Mouse (Mus musculus) stomach, embryonic 14.5 days (tissue): Measurements from ENCODE around the gene Ky. TPM values are rescaled to one million over a fixed set of nuclear protein-coding genes. Genes with fewer than 3 reads are reported as not detected.

Experiments
- ATAC-seq: fragments of 200-750 bp; cut with Nextera tagmentation; 2 replicates; pipeline ENCODE4 v1.8.0; 2017; ENCODE audit warnings: low read depth, moderate TSS enrichment; ENCODE audit not compliant: insufficient number of reproducible peaks, insufficient read depth, low FRiP score
- H3K27ac ChIP-seq: fragments of 300-500 bp; sonication (generic); 2 replicates; pipeline ENCODE4 v1.5.1; 2014; ENCODE audit warnings: mild to moderate bottlenecking, low read length, moderate library complexity, mixed read lengths
- H3K27me3 ChIP-seq: fragments of 300-500 bp; sonication (generic); 2 replicates; pipeline ENCODE4 v1.6.1; 2014; ENCODE audit warnings: low read length, control low read depth, mixed read lengths; ENCODE audit not compliant: control insufficient read depth, insufficient read depth
- H3K36me3 ChIP-seq: fragments of 300-500 bp; sonication (generic); 2 replicates; pipeline ENCODE4 v1.6.1; 2014; ENCODE audit warnings: mild to moderate bottlenecking, control low read depth, low read length, moderate library complexity, mixed read lengths; ENCODE audit not compliant: control insufficient read depth, insufficient read depth
- H3K4me1 ChIP-seq: fragments of 300-500 bp; sonication (generic); 2 replicates; pipeline ENCODE4 v1.6.1; 2014; ENCODE audit warnings: low read length, control low read depth, mixed read lengths; ENCODE audit not compliant: control insufficient read depth, insufficient read depth
- H3K4me2 ChIP-seq: fragments of 300-500 bp; sonication (generic); replicated peaks from 2 replicates; pipeline ENCODE4 v1.6.1; 2014; ENCODE audit warnings: low read depth, low read length, control low read depth
- H3K4me3 ChIP-seq: fragments of 300-500 bp; sonication (generic); 2 replicates; pipeline ENCODE4 v1.5.1; 2014; ENCODE audit warnings: low read depth, low read length, control low read depth
- H3K9ac ChIP-seq: fragments of 300-500 bp; sonication (generic); replicated peaks from 2 replicates; pipeline ENCODE4 v1.6.1; 2014; ENCODE audit warnings: low read depth, mild to moderate bottlenecking, control low read depth, low read length, moderate library complexity, mixed read lengths
- H3K9me3 ChIP-seq: fragments of 300-500 bp; sonication (generic); 2 replicates; pipeline ENCODE4 v1.6.1; 2016; ENCODE audit warnings: low read depth, low read length, control low read depth; ENCODE audit not compliant: control insufficient read depth
- WGBS: fragments of 180-500 bp; shearing (Covaris S2); extraction: QIAGEN DNeasy Blood & Tissue Kit; methylation state at CpG from one replicate; pipeline ENCODE4 v1.1.7; 2014; 5-methylcytosine and 5-hydroxymethylcytosine counted together
- polyA plus RNA-seq: library from polyadenylated mRNA; unstranded; fragments of >200 nt; fragmentation: Nextera tagmentation; extraction: Ambion mirVana; gene quantifications from 2 replicates; pipeline ENCODE4 v1.2.1, GENCODE M21; 2014

The Ky gene
- polyA plus RNA-seq, 1 experiment from 2014 or later, result 0.06 TPM

DNA sequence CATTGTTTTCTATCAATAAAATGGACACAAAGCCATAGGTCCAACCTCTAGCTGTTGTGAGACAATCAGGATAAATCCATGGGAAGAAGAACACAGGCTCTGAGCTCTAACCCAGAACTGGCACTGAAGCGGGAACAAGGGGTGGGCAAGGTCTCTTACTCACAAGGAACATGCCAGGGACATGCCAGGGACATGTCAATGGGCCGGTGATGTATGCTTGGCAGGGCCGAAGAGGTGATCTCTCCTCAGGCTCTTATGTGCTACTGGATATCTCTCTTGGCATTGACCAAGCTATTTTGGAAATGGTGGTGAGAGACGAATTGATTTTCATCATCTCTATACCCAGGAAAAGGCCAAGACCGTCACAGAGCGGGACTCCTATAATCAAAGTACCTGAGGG is 6.8 kb upstream of the Ky start:
- no peak overlapping the region for H3K27ac ChIP-seq
- H3K4me1 ChIP-seq, result no peaks in the 10 kb centered on the region
- no peaks in the 10 kb centered on the region for H3K9me3 ChIP-seq
- no peaks in the 10 kb centered on the region; the same call in 1 of the 2 replicates for H3K27me3 ChIP-seq
- no peaks in the 10 kb centered on the region for H3K36me3 ChIP-seq
- 87% methylated on average over 6 of the region's 6 CpGs for WGBS
- no peak overlapping the region for H3K4me2 ChIP-seq
- H3K4me3 ChIP-seq, result no peak overlapping the region
- no peak for ATAC-seq
- no peak overlapping the region for H3K9ac ChIP-seq

DNA sequence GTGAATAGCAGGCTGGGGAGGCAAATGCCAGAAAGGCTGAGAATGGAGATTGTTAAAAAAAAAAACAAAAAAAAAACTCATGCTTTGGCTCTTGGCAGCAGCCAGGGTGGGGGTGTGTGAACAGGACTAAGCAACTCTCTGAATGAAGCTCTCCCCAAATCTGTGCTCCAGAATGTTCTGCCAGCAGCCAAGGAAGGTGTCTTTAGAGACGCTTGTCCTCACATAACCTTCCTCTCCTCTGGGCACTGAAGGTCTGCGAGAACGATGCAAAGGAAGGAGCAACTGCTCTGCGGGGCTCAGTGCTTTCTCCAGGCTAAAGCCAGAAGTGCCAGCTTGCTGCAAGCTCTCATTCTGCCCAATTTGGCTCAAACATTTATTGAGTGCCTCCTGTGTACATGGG is 6.3 kb upstream of the Ky start:
- WGBS, result 81% methylated on average over 4 of the region's 4 CpGs

DNA sequence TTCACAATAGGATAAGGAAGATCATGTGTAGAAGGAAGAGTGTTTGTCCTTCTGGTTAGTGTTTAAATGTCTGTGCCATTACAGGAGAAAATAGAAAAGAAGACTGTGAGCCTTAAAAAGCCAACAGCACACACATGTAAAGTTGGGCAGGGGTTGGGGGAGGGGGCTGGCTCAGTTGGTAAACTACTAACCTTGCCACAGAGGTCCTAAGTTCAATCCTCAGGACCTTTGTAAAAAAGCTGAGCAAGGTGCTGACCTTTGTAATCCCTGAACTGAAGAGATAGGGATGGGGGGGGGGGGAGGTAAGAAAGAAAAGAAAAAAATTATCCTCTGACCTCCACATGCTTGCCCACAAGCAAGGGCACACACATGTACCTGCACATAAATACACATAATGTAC is 5.8 kb upstream of the Ky start:
- ATAC-seq, result no peak

More for the DNA sequence above, 6.3 kb upstream of the Ky start:
- Histone ChIP-seq H3K27me3 (no peaks in the 10 kb centered on the region; the same call in 1 of the 2 replicates), H3K9ac (no peak overlapping the region), H3K36me3 (no peaks in the 10 kb centered on the region), H3K9me3 (no peaks in the 10 kb centered on the region), H3K27ac (no peak overlapping the region), H3K4me2 (no peak overlapping the region), H3K4me3 (no peak overlapping the region), H3K4me1 (no peaks in the 10 kb centered on the region)
- ATAC-seq, result no peak

DNA sequence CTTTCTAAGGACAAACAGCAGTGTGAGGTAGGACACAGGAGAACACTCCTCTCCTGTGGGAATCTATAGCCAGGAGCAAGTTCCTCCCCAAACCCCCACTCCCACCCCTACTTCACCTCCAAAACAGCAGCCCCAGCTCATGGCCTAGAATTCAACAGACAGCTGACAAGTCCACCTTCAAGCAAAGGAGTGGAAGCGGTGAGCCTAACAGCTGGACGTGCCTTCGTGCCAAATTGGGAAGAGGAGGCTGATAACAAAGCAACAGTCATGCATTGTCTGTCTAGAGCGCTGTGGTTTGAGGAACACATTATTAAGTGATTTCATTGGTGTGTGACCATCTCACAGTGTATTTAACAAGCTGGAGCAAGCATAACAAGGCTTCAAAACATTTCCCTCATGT is 4.4 kb upstream of the Ky start:
- no peak for ATAC-seq
- Histone ChIP-seq H3K4me1 (0 out of 2 replicates have a peak, but pooled peaks cover under 1% of the 10 kb centered on the region), H3K4me2 (no peak overlapping the region), H3K27me3 (peaks cover 5% of the 10 kb centered on the region), H3K27ac (no peak overlapping the region), H3K9ac (no peak overlapping the region), H3K4me3 (no peak overlapping the region), H3K36me3 (no peaks in the 10 kb centered on the region), H3K9me3 (no peaks in the 10 kb centered on the region)
- WGBS, result 60% methylated on average over 4 of the region's 4 CpGs

More for the DNA sequence above, 5.8 kb upstream of the Ky start:
- Histone ChIP-seq H3K36me3 (no peaks in the 10 kb centered on the region), H3K9me3 (no peaks in the 10 kb centered on the region), H3K27ac (no peak overlapping the region), H3K4me1 (no peaks in the 10 kb centered on the region), H3K9ac (no peak overlapping the region), H3K27me3 (no peaks in the 10 kb centered on the region; the same call in 1 of the 2 replicates), H3K4me3 (no peak overlapping the region), H3K4me2 (no peak overlapping the region)

DNA sequence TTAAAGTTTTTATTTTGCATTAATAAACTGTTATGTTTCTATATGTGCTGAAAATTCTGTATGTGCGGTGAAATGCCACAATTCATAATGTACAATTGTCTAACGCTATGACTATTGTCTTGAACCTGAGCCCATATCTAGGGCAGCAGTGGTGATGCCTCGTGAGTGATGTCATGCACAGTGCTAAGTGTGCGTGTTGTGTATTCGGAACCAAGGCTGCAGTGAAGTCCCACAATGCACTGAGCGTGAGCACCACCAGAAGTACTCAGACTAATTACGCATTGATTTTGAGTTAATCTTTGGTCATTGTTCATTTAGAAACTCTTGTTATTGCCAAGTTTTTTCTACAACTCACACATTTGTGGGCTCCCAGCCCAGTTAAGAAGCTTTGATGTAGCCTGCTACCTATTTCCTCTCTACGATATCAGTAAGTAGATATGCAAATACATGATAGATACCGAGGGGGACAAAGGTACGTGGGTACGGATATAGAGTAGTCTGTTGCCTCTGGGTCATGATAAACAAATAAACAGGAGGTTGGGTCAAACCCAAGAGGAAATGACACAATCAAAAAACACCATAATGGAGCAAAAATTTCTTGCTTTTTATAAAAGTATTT is 3.4 kb upstream of the Ky start:
- no peak for ATAC-seq
- Histone ChIP-seq H3K4me1 (0 out of 2 replicates have a peak, but pooled peaks cover 4% of the 10 kb centered on the region), H3K4me2 (no peak overlapping the region), H3K9ac (no peak overlapping the region), H3K27me3 (peaks cover 12% of the 10 kb centered on the region), H3K27ac (no peak overlapping the region), H3K9me3 (no peaks in the 10 kb centered on the region), H3K36me3 (no peaks in the 10 kb centered on the region), H3K4me3 (no peak overlapping the region)
- WGBS, result 76% methylated on average over 11 of the region's 11 CpGs

DNA sequence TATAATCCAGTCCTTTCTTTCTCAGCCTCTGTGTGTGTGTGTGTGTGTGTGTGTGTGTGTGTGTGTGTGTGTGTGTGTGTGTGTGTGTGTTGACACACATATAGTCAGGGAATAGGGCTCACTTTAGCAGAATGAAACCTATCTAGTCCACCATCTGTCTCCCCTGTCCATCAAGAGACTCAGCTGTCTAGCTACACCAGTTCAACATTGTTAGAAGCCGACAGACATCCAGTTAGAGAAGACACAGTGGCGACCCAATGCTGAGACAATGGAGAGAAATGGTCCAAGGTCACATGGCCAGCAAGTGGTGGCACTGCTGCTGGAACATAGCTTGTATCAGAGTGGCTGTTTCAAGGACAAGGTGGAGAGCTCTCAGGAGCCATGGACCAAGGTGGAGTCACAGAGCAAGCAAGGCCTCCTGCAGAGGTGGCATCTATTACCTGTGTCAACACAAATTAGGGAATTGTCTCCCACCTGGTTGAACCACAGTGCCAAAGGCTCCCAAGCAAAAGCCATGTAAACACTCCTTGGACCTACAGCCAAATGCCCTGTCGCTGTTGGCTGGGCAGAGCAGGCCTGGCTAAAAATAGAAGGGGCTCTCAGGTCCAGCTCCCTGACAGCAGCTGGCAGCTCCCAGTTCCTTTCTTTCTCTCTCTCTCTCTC is 703 bp upstream of the Ky start:
- 0 out of 2 replicates have a peak, but pooled peaks cover 4% of the 10 kb centered on the region for H3K4me1 ChIP-seq
- H3K27me3 ChIP-seq, result peaks cover 13% of the 10 kb centered on the region
- no peaks in the 10 kb centered on the region for H3K36me3 ChIP-seq
- no peaks in the 10 kb centered on the region for H3K9me3 ChIP-seq
- H3K4me2 ChIP-seq, result no peak overlapping the region
- WGBS, result 78% methylated on average over 3 of the region's 3 CpGs
- no peak overlapping the region for H3K9ac ChIP-seq
- H3K4me3 ChIP-seq, result no peak overlapping the region
- no peak overlapping the region for H3K27ac ChIP-seq
- no peak for ATAC-seq

DNA sequence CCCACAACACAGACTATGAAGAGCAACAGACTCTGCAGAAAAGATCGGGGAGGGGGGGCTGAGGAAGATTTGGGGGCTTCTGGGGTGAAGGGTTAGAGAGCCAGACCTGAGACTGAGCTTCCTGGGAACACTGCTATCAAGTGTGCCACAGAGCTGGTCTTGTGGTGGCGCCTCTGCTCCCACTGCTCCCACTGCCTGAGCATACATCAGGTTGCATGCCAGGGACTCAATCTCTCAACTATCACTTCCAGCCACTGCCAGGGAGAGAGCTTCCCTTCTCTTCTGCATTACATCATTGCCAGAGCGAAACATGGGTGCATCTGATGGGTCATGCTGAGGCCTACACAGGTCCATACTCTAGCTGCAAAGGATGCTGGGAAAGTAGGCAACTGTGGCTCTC is 2.8 kb downstream of the Ky start:
- 78% methylated on average over 3 of the region's 3 CpGs for WGBS
- Histone ChIP-seq H3K36me3 (no peaks in the 10 kb centered on the region), H3K4me1 (0 out of 2 replicates have a peak, but pooled peaks cover 4% of the 10 kb centered on the region), H3K4me2 (no peak overlapping the region), H3K27me3 (peaks cover 13% of the 10 kb centered on the region), H3K9me3 (no peaks in the 10 kb centered on the region), H3K9ac (no peak overlapping the region), H3K27ac (no peak overlapping the region), H3K4me3 (no peak overlapping the region)
- no peak for ATAC-seq

DNA sequence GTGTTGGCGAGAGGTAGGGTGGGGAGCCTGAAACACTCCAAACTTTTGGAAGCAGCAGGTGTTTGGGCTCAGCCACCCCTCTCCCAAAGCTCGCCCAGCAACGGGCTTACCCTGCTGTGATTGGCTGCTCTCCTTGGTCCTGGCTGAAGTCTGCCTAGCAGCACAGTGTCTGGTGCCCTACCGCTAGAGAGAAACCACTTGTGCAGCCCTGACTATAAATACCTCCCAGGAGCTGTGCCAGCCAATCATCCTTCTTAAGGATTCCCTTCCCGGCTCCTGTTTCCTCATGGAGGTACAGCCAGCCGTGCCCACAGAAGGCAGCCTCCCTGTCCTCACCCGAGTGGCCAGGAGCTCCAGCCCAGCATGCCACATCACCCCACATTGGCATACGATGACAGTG is 5.9 kb downstream of the Ky start:
- Histone ChIP-seq H3K36me3 (no peaks in the 10 kb centered on the region), H3K27ac (no peak overlapping the region), H3K4me2 (no peak overlapping the region), H3K9ac (no peak overlapping the region), H3K27me3 (peaks cover 5% of the 10 kb centered on the region), H3K4me1 (0 out of 2 replicates have a peak, but pooled peaks cover under 1% of the 10 kb centered on the region), H3K4me3 (no peak overlapping the region), H3K9me3 (no peaks in the 10 kb centered on the region)
- ATAC-seq, result peak; percentile 67; the same call in 1 of the 2 replicates
- 31% methylated on average over 8 of the region's 8 CpGs for WGBS
